Mouse (Mus musculus) cerebellum, adult 18-20 months (tissue): ENCODE results near the gene Dpp6.

Experiments used
- DNase-seq, 2 experiments: peaks; one replicate each; pipeline ENCODE4 v3.0.0; 2021

Dpp6 gene

DNA sequence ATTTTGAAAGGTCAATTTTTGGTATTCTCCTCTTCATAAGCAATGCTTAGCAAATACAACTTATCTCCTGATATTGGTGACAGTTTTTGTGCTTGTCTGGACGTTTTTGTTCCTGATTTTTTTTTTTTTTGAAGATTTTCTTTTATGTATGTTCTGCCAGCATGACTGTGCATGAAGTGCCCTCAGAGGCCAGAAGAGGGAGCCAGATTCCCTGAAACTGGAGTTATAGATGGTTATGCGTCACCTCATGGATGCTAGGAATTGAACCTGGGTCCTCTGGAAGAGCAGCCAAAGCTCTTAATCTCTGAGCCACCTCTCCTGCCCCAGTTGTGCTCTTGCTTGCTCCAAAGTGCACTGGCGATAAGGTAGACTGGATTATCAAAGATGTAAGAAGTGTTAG is 868.9 kb downstream of the Dpp6 start:
- DNase-seq, result no peak

DNA sequence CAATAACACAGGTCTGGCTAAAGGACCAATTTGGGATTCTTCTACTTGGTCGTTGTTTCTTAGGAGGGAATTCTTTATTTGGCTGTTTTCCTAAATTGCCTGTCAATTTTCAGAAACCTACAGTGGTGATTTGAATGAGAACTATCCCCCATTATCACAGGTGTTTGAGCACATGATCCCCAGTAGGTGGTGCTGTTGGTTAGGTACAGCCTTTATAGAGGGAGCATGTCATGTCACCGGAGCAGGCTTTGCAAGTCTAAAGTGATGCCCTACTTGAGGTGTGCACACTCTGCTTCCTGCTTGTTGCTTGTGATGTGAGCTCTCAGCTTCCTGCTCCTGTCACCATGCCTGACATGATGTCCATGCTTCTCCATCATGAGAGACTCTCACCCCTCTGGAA is 870.3 kb downstream of the Dpp6 start:
- DNase-seq, result no peak

DNA sequence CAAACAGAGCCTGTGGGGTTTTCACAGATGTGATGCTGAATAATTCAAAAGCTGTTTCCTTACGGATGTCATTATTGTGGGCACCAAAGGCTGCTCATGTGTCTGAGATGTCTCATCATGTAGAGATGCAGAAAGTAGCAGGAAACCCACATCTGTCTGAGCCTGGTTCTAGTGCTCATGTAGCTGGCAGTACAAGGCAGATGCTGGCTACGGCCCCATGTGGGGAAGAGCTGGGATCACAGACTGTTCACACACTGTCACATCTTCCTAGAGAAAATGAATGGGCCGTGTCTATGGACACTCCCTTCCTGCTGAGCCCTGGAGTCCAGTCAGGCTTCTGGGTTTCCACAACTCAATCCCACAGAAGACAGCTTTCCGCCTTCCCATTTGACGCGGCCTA is 885.5 kb downstream of the Dpp6 start:
- DNase-seq, result no peak

DNA sequence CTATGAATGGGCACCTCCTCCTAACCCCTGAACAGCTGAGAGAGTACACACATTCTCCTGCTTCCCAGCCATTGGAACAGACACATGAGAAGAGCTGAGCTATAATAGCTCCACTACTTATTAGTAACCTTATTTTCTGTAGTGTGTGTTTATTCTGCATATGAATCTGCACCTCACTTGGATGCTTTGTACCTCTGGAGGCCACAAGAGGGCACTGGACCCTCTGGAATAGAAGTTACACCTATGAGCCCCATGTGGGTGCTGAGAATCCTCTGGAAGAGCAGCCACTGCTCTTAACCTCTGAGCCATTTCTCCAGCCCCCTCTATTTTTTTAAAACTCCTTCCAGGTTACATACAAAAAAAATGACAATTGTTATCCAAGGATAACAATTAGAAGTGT is 888.0 kb downstream of the Dpp6 start:
- DNase-seq, result no peak

DNA sequence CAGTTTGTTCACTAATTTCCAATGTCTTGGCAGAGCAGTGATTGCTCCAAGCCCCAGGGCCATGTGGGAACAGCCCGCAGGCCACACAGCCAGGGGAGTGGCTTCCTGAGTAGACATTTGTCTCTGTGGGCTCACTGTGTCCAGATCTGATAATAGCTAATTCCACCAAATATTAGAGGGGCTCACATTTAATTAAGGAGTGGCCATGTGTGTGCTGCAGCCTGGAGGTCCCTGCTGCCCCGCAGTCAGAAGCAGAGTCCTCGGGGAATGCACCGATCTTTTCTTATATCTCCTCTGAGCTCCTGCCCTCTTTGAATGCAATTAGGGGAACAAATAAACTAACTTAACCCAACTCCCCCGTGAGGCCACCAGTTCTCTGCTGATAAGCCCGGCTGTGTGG is 889.5 kb downstream of the Dpp6 start:
- no peak for DNase-seq

DNA sequence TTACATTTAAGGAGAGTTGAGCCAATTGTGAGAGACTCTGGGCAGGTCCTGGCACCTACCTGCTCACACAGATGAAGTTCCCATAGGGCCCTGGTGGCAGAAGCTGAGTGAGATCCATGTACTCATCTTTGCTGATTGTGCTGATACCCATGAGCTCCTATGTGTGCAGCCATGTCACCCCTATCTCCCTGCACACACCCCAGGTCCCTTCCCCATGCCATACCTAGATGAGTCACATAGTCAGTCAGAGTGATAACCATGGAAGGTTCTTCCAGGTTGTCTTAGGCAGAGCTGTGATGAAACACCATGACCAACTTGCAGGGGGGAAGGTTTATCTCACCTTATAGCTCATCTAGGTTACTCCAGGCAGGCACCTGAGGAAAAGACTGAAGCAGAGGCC is 890.3 kb downstream of the Dpp6 start:
- no peak for DNase-seq

DNA sequence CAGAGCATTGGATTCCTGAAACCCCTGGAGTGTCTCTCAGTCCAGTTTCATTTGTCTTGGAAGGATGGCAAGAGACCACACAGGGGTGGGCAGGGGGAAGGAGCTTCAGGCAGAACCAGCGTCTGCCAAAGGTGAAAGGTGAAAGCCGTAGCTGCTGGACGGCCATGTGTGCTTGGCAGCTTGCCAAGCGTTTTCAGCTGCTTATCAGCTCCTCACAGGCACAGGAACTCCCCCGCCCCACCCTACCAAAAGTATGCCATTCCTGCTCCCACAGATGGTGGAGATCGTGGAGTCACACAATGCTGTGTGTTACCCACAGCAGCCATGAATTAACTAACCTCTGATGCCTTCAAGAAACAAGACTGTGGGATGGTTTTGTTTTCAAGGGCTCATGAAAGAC is 891.2 kb downstream of the Dpp6 start:
- DNase-seq, result no peak

DNA sequence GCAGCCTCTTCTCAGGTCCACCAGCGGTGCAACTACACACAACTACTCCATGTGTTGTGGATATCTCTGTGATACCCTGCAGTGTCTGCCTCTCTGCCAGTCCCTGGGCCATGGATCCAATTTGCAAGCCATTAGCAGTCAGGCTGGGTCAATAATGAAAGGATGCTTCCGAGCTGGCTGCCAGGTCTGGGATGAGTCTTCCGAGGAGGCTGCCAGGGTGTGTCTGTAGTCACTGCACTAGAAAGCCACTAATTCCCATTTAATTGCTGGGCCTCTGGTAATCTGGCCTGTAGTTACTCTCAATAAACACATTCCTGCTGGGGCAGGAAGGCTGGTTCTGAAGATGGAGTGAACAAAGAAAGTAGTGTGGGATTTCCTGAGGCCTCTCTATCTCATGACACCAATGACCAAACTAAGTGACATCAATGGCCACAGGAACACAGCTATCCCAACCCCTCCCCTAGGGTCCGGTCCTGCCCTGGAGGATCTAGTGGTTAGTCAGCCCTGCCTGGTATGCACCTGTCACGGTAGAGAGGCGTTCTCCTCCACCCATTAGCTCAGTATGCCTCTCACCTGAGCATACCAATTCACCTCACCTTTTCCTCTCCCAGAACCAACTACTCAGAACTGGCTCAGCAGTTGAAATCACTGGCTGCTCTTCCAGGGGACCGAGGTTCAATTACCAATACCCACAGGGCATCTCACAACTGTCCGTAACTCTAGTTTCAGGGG is 894.6 kb downstream of the Dpp6 start:
- DNase-seq, result no peak

DNA sequence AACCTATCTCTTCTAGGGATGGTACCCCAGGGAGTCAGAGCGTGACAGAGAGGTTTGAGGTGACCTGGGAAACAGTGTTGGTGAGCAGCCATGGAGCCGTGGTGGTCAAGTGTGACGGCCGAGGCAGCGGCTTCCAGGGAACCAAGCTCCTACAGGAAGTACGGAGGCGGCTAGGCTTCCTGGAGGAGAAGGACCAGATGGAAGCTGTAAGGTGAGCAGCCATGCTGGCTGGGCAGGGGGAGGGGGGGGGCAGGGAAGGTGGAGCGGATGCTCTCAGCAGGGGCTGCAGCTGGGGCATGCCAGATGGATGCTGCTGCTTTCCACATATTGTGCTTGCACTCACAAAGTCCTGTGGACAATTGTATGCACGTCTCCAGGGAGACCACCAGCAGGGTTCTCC is 897.4 kb downstream of the Dpp6 start:
- peak in 1 of 2 experiments; percentile 15 for DNase-seq

DNA sequence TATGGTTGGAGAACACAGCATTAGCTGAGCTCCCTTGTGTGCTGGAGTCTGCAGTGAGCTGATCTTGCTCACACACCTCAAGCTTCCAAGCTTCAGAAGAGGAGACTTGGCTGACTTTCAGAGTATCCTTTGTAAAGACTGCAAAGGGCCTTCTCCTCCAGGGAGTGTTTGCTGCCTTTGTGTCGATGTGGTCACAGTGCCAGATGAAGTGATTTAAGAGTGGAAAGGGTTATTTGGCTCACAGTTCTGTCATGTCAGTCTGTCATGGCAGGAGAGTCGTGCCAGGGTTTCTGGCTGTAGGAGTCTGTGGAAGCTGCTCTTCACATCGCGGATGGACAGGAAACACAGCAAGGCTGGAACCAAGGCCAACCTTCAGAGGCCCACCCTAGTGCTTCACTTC is 899.0 kb downstream of the Dpp6 start:
- DNase-seq, result no peak

DNA sequence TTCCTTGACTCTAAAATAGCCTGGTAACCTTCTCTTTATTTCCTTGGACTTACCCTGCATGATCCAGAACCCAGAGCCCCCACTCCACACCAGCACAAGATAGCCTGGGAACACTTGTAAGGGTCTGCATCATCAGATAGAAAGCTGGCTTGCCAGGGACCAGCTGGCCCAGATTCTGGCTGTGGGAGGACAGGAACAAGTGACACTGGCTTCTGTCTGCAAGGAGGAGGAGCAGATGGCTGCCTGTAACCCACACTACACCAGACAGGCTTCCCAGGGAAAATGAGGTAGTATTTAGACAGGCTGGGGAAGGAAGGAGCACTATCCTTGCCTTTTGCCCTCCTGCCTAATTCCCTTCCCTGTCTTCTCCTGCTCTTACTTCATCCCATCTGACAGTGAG is 900.3 kb downstream of the Dpp6 start:
- peak in 1 of 2 experiments; percentile 38 for DNase-seq

DNA sequence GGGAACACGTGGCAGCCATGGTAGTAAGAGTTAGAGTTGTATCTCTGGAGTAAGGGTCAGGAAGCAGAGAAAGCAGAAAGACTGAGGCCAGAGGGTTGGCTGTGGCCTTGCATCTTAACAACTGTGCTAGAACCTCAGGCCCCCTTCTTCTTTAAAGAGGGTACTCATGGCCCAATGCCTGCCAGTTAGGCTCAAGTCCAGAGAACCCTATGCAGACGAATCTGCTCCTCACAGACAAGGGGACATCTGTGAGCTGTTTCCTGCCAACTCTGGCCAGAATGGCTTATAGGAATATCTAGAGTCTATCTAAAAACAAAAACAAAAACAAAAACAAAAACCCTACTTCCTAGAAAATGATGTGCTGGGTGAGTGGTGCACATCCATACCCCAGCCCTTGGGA is 902.3 kb downstream of the Dpp6 start:
- DNase-seq, result no peak

DNA sequence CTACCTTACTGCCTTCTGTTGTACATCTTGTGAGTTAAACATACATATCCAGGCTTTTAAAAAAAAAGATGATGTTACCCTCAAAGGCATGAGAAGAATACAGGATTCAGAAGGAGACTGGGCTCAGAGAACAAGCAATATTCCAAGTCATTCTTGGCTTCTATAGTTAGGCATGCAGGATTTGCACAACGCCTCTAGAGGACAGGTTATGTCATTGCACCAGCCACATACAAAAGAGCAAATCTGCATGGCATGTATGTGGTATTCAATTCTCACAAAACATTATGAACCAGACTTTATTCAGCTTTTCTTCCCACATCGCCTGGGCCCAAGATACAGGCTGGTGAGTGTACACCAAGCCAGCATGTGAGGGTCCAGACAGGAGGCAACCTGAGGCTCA is 907.5 kb downstream of the Dpp6 start:
- no peak for DNase-seq

DNA sequence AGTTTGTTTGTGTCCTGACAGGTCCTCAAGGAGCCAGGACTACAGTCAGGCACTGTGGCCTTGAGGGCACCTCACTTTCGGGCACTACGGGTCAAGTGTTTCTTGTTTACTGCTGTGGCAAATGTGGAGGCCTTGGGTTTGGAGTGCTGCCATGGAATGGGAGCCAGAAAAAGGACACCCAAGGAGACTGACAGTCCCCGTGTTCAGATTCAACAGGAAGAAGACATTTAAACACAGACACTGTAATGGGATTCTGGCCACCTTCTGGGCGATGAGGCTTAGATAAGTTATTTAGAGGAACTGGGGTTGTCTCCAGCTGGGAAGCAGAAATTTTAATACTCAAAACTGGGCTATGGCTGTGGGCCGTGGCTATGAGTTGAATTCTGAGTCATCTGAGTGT is 913.7 kb downstream of the Dpp6 start:
- DNase-seq, result peak; percentile 52 to 54

DNA sequence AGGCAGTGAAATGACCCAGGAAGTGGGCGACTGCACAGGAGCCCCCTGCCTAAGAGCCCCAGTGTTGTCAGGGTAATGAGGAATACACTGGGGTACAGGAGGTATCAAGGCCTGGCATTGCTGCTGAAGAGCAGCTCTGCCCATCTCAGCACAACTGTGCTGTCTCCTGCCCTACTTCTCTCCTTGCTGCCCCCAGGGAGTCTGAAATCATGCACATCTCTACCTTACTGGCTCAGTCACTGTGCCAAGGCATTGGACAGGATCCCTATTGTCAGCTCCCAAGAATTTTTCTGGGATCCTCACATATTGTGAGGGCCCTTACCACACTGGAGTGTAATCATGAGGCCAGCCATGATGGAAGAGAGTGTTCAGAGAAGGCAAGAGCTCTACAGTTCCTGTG is 914.4 kb downstream of the Dpp6 start:
- DNase-seq, result peak; percentile 33 to 43

DNA sequence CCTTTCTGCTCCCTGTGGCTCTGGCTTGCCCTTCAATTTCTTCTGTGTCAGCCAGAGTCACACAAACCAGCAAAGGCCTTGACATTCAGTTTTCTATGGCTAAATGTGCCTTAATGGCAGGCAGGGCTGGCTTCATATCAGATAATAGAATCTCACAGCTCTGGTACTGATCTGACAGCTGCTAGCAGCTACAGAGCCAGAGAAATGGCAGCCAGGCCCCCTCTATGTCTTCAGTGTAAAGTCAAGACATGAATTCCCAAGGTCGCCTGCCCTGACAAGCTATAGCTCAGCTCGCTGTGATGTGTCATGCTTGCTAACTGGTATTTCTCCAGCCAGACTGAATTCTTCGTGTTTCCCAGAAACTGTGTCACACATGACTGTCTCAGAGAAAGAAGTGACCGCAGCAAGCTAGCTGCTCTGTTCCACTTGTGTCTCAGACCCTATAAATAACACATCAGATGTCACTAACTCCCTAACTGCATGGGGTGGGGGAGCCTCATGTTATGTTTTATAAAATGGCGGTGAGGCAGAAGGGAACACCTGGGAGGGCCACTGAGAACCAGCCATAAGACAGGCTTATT is 915.4 kb downstream of the Dpp6 start:
- DNase-seq, result no peak

DNA sequence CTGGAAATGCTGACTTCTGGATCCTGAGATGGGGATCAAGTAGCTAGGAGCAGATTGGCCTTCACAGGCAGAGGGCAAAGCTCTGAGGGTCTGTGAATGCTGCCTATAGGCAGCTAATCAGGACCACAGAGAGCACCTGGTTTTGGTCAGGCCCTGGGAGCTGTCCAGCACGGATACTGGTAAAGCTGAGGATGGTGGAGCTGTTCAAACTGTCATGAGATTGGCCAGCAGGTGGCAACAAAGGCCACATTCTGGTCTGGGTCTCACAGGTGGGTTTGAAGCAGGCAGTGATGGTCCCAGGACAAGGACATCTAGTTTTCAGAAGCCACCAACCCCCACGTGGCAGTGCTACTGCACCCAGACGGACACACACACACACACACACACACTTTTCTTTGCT is 920.2 kb downstream of the Dpp6 start:
- DNase-seq, result peak in 1 of 2 experiments; percentile 18

DNA sequence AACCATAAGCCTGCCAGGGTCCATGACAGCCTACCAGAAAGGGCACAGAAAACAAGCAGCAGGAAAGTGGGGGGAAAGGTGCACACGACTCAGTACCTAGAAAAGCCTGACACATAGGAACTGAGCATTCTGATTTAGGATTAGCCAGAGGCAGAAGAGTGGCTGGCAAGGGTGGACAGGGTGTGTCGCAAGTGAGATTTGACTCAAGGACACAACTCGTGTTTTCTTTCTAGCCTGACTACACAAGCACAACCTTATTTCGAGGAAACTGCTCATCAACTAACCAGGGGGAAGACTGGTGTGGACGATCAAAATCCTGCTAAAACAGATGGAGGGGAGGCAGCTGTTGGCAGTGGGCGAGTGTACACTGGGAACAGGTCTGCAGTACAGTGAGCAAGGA is 922.2 kb downstream of the Dpp6 start:
- DNase-seq, result no peak

DNA sequence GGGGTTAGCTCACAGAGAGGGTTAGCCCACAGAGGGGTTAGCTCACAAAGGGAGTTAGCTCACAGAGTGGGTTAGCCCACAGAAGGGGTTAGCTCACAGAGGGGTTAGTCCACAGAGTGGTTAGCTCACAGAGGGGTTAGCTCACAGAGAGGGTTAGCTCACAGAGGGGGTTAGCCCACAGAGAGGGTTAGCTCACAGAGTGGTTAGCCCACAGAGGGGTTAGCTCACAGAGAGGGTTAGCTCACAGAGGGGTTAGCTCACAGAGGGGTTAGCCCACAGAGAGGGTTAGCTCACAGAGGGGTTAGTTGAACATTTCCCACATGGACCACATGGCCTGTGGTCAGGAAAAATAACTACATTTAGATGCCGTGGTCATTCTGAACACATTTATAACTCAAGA is 927.9 kb downstream of the Dpp6 start:
- no peak for DNase-seq

DNA sequence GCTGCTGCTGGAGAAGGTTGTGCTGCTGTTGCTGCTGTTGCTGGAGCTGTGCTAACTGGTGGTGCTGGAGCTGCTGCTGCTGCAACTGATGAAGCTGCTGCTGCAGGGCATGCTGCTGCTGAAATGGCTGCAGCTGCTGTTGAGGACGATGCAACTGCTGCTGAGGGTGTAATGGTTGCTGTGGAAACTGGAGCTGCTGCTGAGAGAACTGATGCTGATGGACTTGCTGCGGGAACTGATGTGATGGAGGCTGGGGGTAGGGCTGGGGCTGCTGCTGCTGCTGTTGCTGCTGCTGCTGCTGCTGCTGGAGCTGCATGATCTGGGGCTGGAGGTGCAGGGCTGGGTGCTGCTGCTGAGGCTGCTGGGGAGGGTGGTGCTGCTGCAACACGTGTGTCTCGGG is 948.8 kb downstream of the Dpp6 start:
- DNase-seq, result no peak

DNA sequence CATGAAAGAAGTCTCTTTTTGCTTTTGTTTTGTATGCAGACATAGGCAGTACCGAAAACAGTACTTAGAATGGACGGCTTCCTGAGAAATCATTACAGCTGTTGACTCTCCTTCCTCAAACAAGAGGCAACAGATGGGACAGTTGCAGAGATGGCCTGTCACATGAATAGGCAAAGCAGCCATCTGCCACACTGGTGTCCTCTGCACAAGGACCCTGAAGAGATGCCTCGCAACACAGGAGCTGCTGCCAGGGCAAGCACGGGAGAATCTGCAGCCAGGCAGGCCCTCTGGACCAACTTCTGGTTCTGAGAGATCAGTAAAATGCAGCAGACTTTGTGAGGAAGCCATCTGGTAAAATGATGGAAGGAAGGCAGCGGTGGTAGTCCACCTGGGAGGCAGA is 950.9 kb downstream of the Dpp6 start:
- no peak for DNase-seq
